15 mouse cellular contexts compared by ENCODE assay signal in the genomic region with DNA sequence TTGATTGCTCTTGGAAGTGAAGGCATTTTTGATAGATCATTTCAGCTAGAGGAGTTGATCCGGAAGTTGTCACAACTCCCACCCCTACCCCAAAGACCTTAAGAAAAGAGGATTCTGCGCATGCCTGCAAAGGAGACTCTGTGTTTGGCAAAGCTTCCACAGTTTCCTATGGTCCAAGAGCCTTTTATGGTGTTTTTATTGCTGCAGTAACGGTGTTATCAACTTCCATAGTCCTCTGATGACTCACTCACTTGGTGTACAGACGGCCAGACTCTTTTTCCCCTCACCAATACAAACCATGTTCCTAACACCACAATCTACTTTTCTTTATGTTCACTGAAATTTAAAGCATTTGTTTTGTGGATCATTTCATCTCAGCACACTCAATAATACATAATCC. TPM values are rescaled to one million over a fixed set of nuclear protein-coding genes. Genes with fewer than 3 reads are reported as not detected.
"Had no signal": no experiment of that assay in that cellular context is flagged by ENCODE, and none has a peak within 500 bp of the region (broad histone marks: within the 10 kb centered on the region; RNA-seq: fewer than 3 reads in every experiment).

No protein-coding gene starts in this region.

- H3K9ac ChIP-seq: liver, embryonic 13.5 days; liver, postnatal 0 days; lung, embryonic 15.5 days; midbrain, embryonic 12.5 days had no signal

- ATAC-seq: liver, postnatal 0 days; midbrain, embryonic 16.5 days had no signal

- H3K4me3 ChIP-seq: limb, embryonic 10.5 days; liver, embryonic 13.5 days; lung, embryonic 15.5 days; midbrain, embryonic 12.5 days had no signal

- DNase-seq: kidney, postnatal 10 days; kidney, postnatal 4 days; liver, embryonic 13.5 days; liver, postnatal 0 days; lung, postnatal 14 days; right cerebral cortex, adult 18-20 months; right cerebral cortex, postnatal 25 days; thymus, postnatal 4 days had no signal

- H3K9me3 ChIP-seq: limb, embryonic 10.5 days; liver, embryonic 13.5 days; lung, embryonic 15.5 days; midbrain, embryonic 12.5 days had no signal

- H3K36me3 ChIP-seq: liver, embryonic 13.5 days; lung, embryonic 15.5 days; midbrain, embryonic 12.5 days had no signal

- H3K4me2 ChIP-seq: liver, embryonic 13.5 days; lung, embryonic 15.5 days; midbrain, embryonic 12.5 days had no signal

- H3K27me3 ChIP-seq: liver, embryonic 13.5 days; lung, embryonic 15.5 days; midbrain, embryonic 12.5 days had no signal

- H3K4me1 ChIP-seq: limb, embryonic 10.5 days; liver, embryonic 13.5 days; lung, embryonic 15.5 days; midbrain, embryonic 12.5 days had no signal

- H3K27ac ChIP-seq: limb, embryonic 10.5 days; liver, embryonic 13.5 days; lung, embryonic 15.5 days; macrophage; midbrain, embryonic 12.5 days had no signal

RNA-seq across cellular contexts. Expression of gene Wnt16, which starts 29.2 kb away (rescaled TPM):
- total RNA-seq: megakaryocyte-erythroid progenitor cell, adult 5-6 weeks had no signal
- polyA plus RNA-seq: liver, embryonic 13.5 days; liver, postnatal 0 days; macrophage; midbrain, embryonic 16.5 days; small intestine, adult 2 months had no signal
